Mouse (Mus musculus) midbrain, embryonic 12.5 days (tissue): ENCODE measurements around the gene Glis3. TPM values are rescaled to one million over a fixed set of nuclear protein-coding genes. Genes with fewer than 3 reads are reported as not detected.

Experiments
- ATAC-seq: fragments of 200-750 bp; cut with Nextera tagmentation; 2 replicates; pipeline ENCODE4 v1.8.0; 2017; ENCODE audit warnings: low read depth, moderate TSS enrichment, moderate library complexity; ENCODE audit not compliant: low FRiP score
- H3K27ac ChIP-seq: fragments of 300-500 bp; sonication (generic); replicated peaks from 2 replicates; pipeline ENCODE4 v1.5.1; 2016; ENCODE audit warnings: mild to moderate bottlenecking
- H3K27me3 ChIP-seq: fragments of 300-500 bp; sonication (generic); 2 replicates; pipeline ENCODE4 v1.6.1; 2016; ENCODE audit warnings: mild to moderate bottlenecking
- H3K36me3 ChIP-seq: fragments of 300-500 bp; sonication (generic); 2 replicates; pipeline ENCODE4 v1.6.1; 2016
- H3K4me1 ChIP-seq: fragments of 300-500 bp; sonication (generic); 2 replicates; pipeline ENCODE4 v1.6.1; 2016
- H3K4me2 ChIP-seq: fragments of 300-500 bp; sonication (generic); replicated peaks from 2 replicates; pipeline ENCODE4 v1.6.1; 2016; ENCODE audit warnings: mild to moderate bottlenecking, moderate library complexity
- H3K4me3 ChIP-seq: fragments of 300-500 bp; sonication (generic); 2 replicates; pipeline ENCODE4 v1.5.1; 2016; ENCODE audit warnings: mild to moderate bottlenecking
- H3K9ac ChIP-seq: fragments of 300-500 bp; sonication (generic); replicated peaks from 2 replicates; pipeline ENCODE4 v1.6.1; 2016; ENCODE audit warnings: mild to moderate bottlenecking, moderate library complexity
- H3K9me3 ChIP-seq: fragments of 300-500 bp; sonication (generic); 2 replicates; pipeline ENCODE4 v1.6.1; 2016; ENCODE audit warnings: mild to moderate bottlenecking
- whole genome bisulfite sequencing: fragments of 180-500 bp; shearing (Covaris S2); methylation state at CpG from one replicate; pipeline ENCODE4 v1.1.7; 2016; 5-methylcytosine and 5-hydroxymethylcytosine counted together
- polyA plus RNA-seq: library from polyadenylated mRNA; unstranded; fragments of >200 nt; fragmentation: Nextera tagmentation; extraction: Ambion mirVana; gene quantifications from 2 replicates; pipeline ENCODE4 v1.2.1, GENCODE M21; 2016

Gene Glis3
- polyA plus RNA-seq, 1 experiment from 2014 or later, result 3.5 TPM

- ATAC-seq, result no peak
- 56% methylated on average over 5 of the region's 5 CpGs for WGBS
- Histone ChIP-seq H3K36me3 (no peaks in the 10 kb centered on the region), H3K4me3 (no peak overlapping the region), H3K9me3 (no peaks in the 10 kb centered on the region), H3K27ac (no peak overlapping the region), H3K4me1 (peaks cover 12% of the 10 kb centered on the region), H3K4me2 (no peak overlapping the region), H3K9ac (no peak overlapping the region), H3K27me3 (peaks cover 11% of the 10 kb centered on the region)
These were observed 122.1 kb downstream of the Glis3 start for GRCm38 (mm10) chr19:28557559-28558328.

- Histone ChIP-seq H3K27me3 (peaks cover 7% of the 10 kb centered on the region), H3K4me2 (no peak overlapping the region), H3K4me3 (no peak overlapping the region), H3K9ac (no peak overlapping the region), H3K4me1 (no peaks in the 10 kb centered on the region; the same call in 1 of the 2 replicates), H3K36me3 (no peaks in the 10 kb centered on the region), H3K27ac (no peak overlapping the region), H3K9me3 (no peaks in the 10 kb centered on the region)
- ATAC-seq, result no peak
- 80% methylated on average over 6 of the region's 6 CpGs for WGBS
These were observed 124.5 kb downstream of the Glis3 start for GRCm38 (mm10) chr19:28555181-28555929.

- 87% methylated on average over 8 of the region's 8 CpGs for WGBS
- no peak for ATAC-seq
- Histone ChIP-seq H3K4me3 (no peak overlapping the region), H3K4me1 (no peaks in the 10 kb centered on the region), H3K9me3 (no peaks in the 10 kb centered on the region), H3K27me3 (no peaks in the 10 kb centered on the region), H3K27ac (no peak overlapping the region), H3K36me3 (no peaks in the 10 kb centered on the region), H3K9ac (no peak overlapping the region), H3K4me2 (no peak overlapping the region)
These were observed 129.3 kb downstream of the Glis3 start for GRCm38 (mm10) chr19:28550611-28551010.

- H3K27ac ChIP-seq, result no peak overlapping the region
- H3K9ac ChIP-seq, result no peak overlapping the region
- no peaks in the 10 kb centered on the region for H3K27me3 ChIP-seq
- H3K9me3 ChIP-seq, result no peaks in the 10 kb centered on the region
- no peak overlapping the region for H3K4me2 ChIP-seq
- no peak for ATAC-seq
- H3K4me1 ChIP-seq, result no peaks in the 10 kb centered on the region
- H3K4me3 ChIP-seq, result no peak overlapping the region
- no peaks in the 10 kb centered on the region for H3K36me3 ChIP-seq
- 96% methylated on average over 3 of the region's 3 CpGs for WGBS
These were observed 132.9 kb downstream of the Glis3 start for GRCm38 (mm10) chr19:28546933-28547332.

GRCm38 (mm10) chr19:28545493-28545892 is 134.4 kb downstream of the Glis3 start:
- WGBS, result 54% methylated on average over 1 of the region's 1 CpGs

DNA sequence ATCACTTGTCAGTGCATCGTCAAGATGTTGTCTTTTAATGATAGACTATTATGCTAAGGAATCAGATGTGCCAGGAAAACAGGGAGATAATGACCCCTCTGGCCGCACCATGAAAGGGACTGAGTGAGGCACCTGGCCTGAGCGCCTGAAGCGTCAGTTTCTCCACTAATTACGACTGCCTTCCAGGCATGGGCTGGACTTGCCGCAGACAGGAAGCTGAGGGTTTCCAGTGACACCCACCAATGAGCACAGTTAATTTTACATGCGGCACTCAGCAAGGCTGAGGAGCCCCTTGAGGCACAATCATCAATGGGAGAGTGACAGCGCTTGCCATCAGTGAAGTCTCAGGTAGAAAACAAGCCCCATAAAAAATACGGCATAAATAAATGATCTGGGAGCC is 141.1 kb downstream of the Glis3 start:
- Histone ChIP-seq H3K9ac (no peak overlapping the region), H3K36me3 (no peaks in the 10 kb centered on the region), H3K9me3 (no peaks in the 10 kb centered on the region), H3K27me3 (no peaks in the 10 kb centered on the region), H3K4me2 (no peak overlapping the region), H3K4me1 (no peaks in the 10 kb centered on the region; the same call in 1 of the 2 replicates), H3K4me3 (no peak overlapping the region), H3K27ac (no peak overlapping the region)
- no peak for ATAC-seq
- WGBS, result 72% methylated on average over 9 of the region's 9 CpGs

More at GRCm38 (mm10) chr19:28545493-28545892, 134.4 kb downstream of the Glis3 start:
- Histone ChIP-seq H3K27me3 (no peaks in the 10 kb centered on the region), H3K9me3 (no peaks in the 10 kb centered on the region), H3K27ac (no peak overlapping the region), H3K36me3 (no peaks in the 10 kb centered on the region), H3K4me1 (no peaks in the 10 kb centered on the region), H3K9ac (no peak overlapping the region), H3K4me3 (no peak overlapping the region), H3K4me2 (no peak overlapping the region)
- no peak for ATAC-seq

GRCm38 (mm10) chr19:28534964-28535363 is 144.9 kb downstream of the Glis3 start:
- H3K27me3 ChIP-seq, result no peaks in the 10 kb centered on the region
- no peaks in the 10 kb centered on the region; the same call in 1 of the 2 replicates for H3K4me1 ChIP-seq
- no peak for ATAC-seq
- H3K36me3 ChIP-seq, result no peaks in the 10 kb centered on the region
- no peak overlapping the region for H3K4me3 ChIP-seq
- no peaks in the 10 kb centered on the region for H3K9me3 ChIP-seq
- no peak overlapping the region for H3K9ac ChIP-seq
- H3K27ac ChIP-seq, result no peak overlapping the region
- WGBS, result 57% methylated on average over 12 of the region's 12 CpGs
- no peak overlapping the region for H3K4me2 ChIP-seq

GRCm38 (mm10) chr19:28533576-28533975 is 146.3 kb downstream of the Glis3 start:
- Histone ChIP-seq H3K9ac (no peak overlapping the region), H3K9me3 (no peaks in the 10 kb centered on the region), H3K4me1 (no peaks in the 10 kb centered on the region), H3K4me2 (no peak overlapping the region), H3K27ac (no peak overlapping the region), H3K4me3 (no peak overlapping the region), H3K27me3 (no peaks in the 10 kb centered on the region), H3K36me3 (no peaks in the 10 kb centered on the region)
- ATAC-seq, result no peak
- WGBS, result 66% methylated on average over 3 of the region's 3 CpGs

DNA sequence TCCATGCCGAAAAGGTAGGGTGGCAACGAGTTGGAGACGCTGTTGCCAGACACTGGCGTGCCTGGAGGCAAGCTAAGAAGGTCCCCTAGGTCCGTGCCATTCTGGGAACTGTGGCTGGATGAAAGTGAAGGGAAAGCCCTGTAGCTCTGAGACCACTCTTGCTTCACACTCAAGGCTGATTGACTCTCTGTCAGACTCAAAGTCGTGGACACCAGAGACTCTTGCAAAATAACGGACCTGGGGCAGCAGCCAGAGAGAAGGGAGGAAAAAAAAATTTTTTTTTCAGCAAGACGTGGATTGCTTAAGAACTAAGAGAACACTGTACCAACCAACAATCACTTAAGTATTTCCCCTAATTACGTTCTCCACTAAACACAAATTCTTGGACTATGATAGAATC is 148.1 kb downstream of the Glis3 start:
- no peak for ATAC-seq
- Histone ChIP-seq H3K27me3 (no peaks in the 10 kb centered on the region), H3K4me1 (no peaks in the 10 kb centered on the region), H3K36me3 (no peaks in the 10 kb centered on the region), H3K4me2 (no peak overlapping the region), H3K27ac (no peak overlapping the region), H3K9me3 (no peaks in the 10 kb centered on the region), H3K4me3 (no peak overlapping the region), H3K9ac (no peak overlapping the region)
- 92% methylated on average over 9 of the region's 9 CpGs for WGBS

GRCm38 (mm10) chr19:28530846-28531245 is 149.0 kb downstream of the Glis3 start:
- Histone ChIP-seq H3K9me3 (no peaks in the 10 kb centered on the region), H3K27me3 (no peaks in the 10 kb centered on the region), H3K4me1 (no peaks in the 10 kb centered on the region), H3K9ac (no peak overlapping the region), H3K36me3 (no peaks in the 10 kb centered on the region), H3K4me2 (no peak overlapping the region), H3K4me3 (no peak overlapping the region), H3K27ac (no peak overlapping the region)
- 74% methylated on average over 10 of the region's 10 CpGs for WGBS
- no peak for ATAC-seq

DNA sequence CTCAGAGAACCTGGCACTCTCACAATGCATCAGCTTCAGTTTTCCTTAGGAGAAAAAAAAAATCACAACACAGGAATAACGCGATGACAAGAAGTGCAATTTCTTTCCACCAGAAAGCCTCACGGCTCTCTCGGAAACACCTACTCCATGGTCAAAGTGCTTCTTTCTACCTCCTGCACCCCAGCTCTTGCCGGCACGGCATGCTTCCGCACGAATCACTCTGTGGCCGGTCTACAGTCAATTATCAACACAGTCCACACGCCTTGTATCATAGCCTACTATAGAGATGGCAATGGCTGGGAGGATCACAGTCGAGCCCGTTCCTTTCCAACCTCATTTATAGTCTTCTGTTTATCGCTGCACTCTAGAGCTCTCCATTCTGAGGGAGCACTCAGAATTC is 150.9 kb downstream of the Glis3 start:
- no peak overlapping the region for H3K4me2 ChIP-seq
- H3K9ac ChIP-seq, result no peak overlapping the region
- no peaks in the 10 kb centered on the region for H3K4me1 ChIP-seq
- H3K27ac ChIP-seq, result no peak overlapping the region
- H3K27me3 ChIP-seq, result no peaks in the 10 kb centered on the region
- no peaks in the 10 kb centered on the region for H3K36me3 ChIP-seq
- H3K4me3 ChIP-seq, result no peak overlapping the region
- WGBS, result 95% methylated on average over 13 of the region's 13 CpGs
- no peak for ATAC-seq
- H3K9me3 ChIP-seq, result no peaks in the 10 kb centered on the region

- H3K27me3 ChIP-seq, result no peaks in the 10 kb centered on the region
- H3K27ac ChIP-seq, result no peak overlapping the region
- ATAC-seq, result no peak
- no peaks in the 10 kb centered on the region for H3K9me3 ChIP-seq
- 98% methylated on average over 5 of the region's 5 CpGs for WGBS
- no peak overlapping the region for H3K9ac ChIP-seq
- no peaks in the 10 kb centered on the region for H3K4me1 ChIP-seq
- no peak overlapping the region for H3K4me2 ChIP-seq
- no peaks in the 10 kb centered on the region for H3K36me3 ChIP-seq
- no peak overlapping the region for H3K4me3 ChIP-seq
These were observed 152.4 kb downstream of the Glis3 start for GRCm38 (mm10) chr19:28527446-28527845.
